In the genomic region with DNA sequence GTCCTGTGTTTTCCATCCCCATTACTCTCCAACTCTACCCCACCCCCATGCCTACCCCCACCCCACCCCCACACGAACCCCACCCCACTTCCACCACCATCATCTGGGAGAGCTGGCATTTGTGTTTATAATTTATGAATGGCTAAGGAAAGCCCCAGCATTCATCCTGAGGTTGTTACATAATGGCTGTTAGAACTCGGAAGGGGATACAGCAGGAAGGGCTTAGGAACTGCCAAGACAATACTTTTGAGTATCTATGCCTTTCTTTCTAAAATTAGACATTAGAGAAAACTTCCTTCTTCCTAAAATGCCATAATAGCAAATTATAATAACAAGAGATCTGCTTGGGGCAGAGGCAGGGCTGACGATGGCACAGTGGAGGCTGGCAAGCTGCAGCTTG, we compare ENCODE assay signal across 12 mouse cellular contexts.
"Had no signal": no experiment of that assay in that cellular context is flagged by ENCODE, and none has a peak within 500 bp of the region (broad histone marks: within the 10 kb centered on the region; RNA-seq: fewer than 3 reads in every experiment).

No protein-coding gene starts in this region.

- H3K27ac ChIP-seq: limb, embryonic 15.5 days; liver, embryonic 14.5 days; midbrain, embryonic 15.5 days; neural tube, embryonic 12.5 days; stomach, postnatal 0 days had no signal

- H3K36me3 ChIP-seq: limb, embryonic 15.5 days; midbrain, embryonic 15.5 days; neural tube, embryonic 12.5 days had no signal

- H3K4me1 ChIP-seq: midbrain, embryonic 15.5 days; neural tube, embryonic 12.5 days had no signal

- ATAC-seq: midbrain, embryonic 15.5 days had no signal

- H3K9me3 ChIP-seq: limb, embryonic 15.5 days; megakaryocyte, embryonic 14.5 days; midbrain, embryonic 15.5 days; neural tube, embryonic 12.5 days had no signal

- H3K27me3 ChIP-seq: limb, embryonic 15.5 days; midbrain, embryonic 15.5 days; neural tube, embryonic 12.5 days had no signal

- H3K4me3 ChIP-seq: limb, embryonic 15.5 days; megakaryocyte, embryonic 14.5 days; midbrain, embryonic 15.5 days; neural tube, embryonic 12.5 days had no signal

- H3K4me2 ChIP-seq: limb, embryonic 15.5 days; midbrain, embryonic 11.5 days; midbrain, embryonic 15.5 days; neural tube, embryonic 12.5 days had no signal

- DNase-seq: kidney, adult 11 months; layer of hippocampus, adult 9-11 months; layer of hippocampus, postnatal 36 days; lung, adult 18-20 months; thymus, postnatal 4 days had no signal

- H3K9ac ChIP-seq: limb, embryonic 15.5 days; liver, embryonic 14.5 days; midbrain, embryonic 15.5 days; neural tube, embryonic 12.5 days had no signal
